Mouse (Mus musculus): Measurements from ENCODE around the gene Wdr83os. TPM values are rescaled to one million over a fixed set of nuclear protein-coding genes. Genes with fewer than 3 reads are reported as not detected.
"Not testable (repeated sequence)": the region's sequence is repeated elsewhere in the genome, so short reads cannot be mapped to it uniquely, and the experiment has no call there.

Gene Wdr83os
- total RNA-seq, 4 experiments from 2014 or later: 51.1 to 64.5 (median 59.6) TPM

GRCm38 (mm10) chr8:85116984-85117383 is 36.4 kb downstream of the Wdr83os start:
- DNase-seq (ENCODE audit: low spot score in 2 of 2): no peak

GRCm38 (mm10) chr8:85119052-85119981 is 38.8 kb downstream of the Wdr83os start:
- peak; percentile 68 to 85 for DNase-seq (ENCODE audit: low spot score in 2 of 2)

DNA sequence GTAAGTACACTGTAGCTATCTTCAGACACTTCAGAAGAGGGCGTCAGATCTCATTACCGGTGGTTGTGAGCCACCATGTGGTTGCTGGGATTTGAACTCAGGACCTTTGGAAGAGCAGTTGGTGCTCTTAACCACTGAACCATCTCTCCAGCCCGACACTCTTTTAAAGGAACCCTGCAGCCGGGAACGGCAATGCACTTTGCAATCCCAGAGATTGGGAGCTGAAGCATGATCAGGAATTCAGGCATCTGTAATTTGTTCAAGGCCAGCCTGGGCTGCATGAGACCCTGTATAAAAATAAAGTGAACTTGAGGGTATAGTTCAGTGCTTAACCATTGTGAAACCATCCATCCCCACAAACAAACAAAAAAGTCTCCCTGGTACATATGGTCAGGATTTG is 39.7 kb downstream of the Wdr83os start:
- not testable (repeated sequence) for DNase-seq (ENCODE audit: low spot score in 2 of 2)

GRCm38 (mm10) chr8:85122995-85123394 is 42.5 kb downstream of the Wdr83os start, which contains the start of gene Zfp791:
Gene Zfp791 (minus strand): TSS chr8:85123095.
- DNase-seq (ENCODE audit: low spot score in 2 of 2): no peak

GRCm38 (mm10) chr8:85123691-85124090 is 43.2 kb downstream of the Wdr83os start:
- DNase-seq (ENCODE audit: low spot score in 2 of 2): no peak

Small RNAs within 50 kb of the gene (microRNA-seq; reads per million reads assigned to microRNA genes)
- 0 to 0.21 reads per million in 2 experiments for gene Gm23388
- 1.3 to 5.7 reads per million in 2 experiments for gene Mir7070

Other genes starting within 250 kb of the Wdr83os start
- gene Gadd45gip1, start 249.2 kb upstream of the Wdr83os start, total RNA-seq (2022): 10 to 100 TPM; 23.3 to 28.4 (median 24.7) TPM
- 10 to 100 TPM; 72.4 to 90.1 (median 79.4) TPM for gene Rad23a, start 240.1 kb upstream of the Wdr83os start, total RNA-seq (2022)
- gene Calr, start 233.8 kb upstream of the Wdr83os start, total RNA-seq (2022): 100 to 1,000 TPM; 333 to 426 (median 383) TPM
- gene Farsa, start 223.8 kb upstream of the Wdr83os start, total RNA-seq (2022): 10 to 100 TPM; 39.6 to 48.5 (median 43.7) TPM
- gene Syce2, start 208.6 kb upstream of the Wdr83os start, total RNA-seq (2022): 1 to 10 TPM; 6.3 to 8.0 (median 6.8) TPM
- gene Gcdh, start 186.8 kb upstream of the Wdr83os start, total RNA-seq (2022): 10 to 100 TPM; 29.8 to 43.0 (median 36.5) TPM
- not detected for gene Klf1, start 178.8 kb upstream of the Wdr83os start, total RNA-seq (2022)
- 10 to 100 TPM in 1 of 4 experiments, 1 to 10 TPM in 3; 5.0 to 12.2 (median 7.1) TPM for gene Dnase2a, start 172.2 kb upstream of the Wdr83os start, total RNA-seq (2022)
- 10 to 100 TPM; 69.1 to 76.7 (median 74.1) TPM for gene Mast1, start 143.4 kb upstream of the Wdr83os start, total RNA-seq (2022)
- 1 to 10 TPM; 1.2 to 1.5 (median 1.3) TPM for gene Rtbdn, start 133.7 kb upstream of the Wdr83os start, total RNA-seq (2022)
- gene Gm49661, start 111.3 kb upstream of the Wdr83os start, total RNA-seq (2022): 1 to 10 TPM in 1 of 4 experiments, not detected in 3; 1.8 TPM
- gene Prdx2, start 111.2 kb upstream of the Wdr83os start, total RNA-seq (2022): 100 to 1,000 TPM; 328 to 384 (median 347) TPM
- 10 to 100 TPM; 45.9 to 60.0 (median 49.6) TPM for gene Rnaseh2a, start 111.0 kb upstream of the Wdr83os start, total RNA-seq (2022)
- 10 to 100 TPM; 39.3 to 88.9 (median 65.7) TPM for gene Junb, start 102.0 kb upstream of the Wdr83os start, total RNA-seq (2022)
- 10 to 100 TPM in 2 of 4 experiments, 1 to 10 TPM in 2; 9.0 to 13.0 (median 10.3) TPM for gene Hook2, start 90.1 kb upstream of the Wdr83os start, total RNA-seq (2022)
- not detected for gene Best2, start 66.2 kb upstream of the Wdr83os start, total RNA-seq (2022)
- 100 to 1,000 TPM; 126 to 130 (median 127) TPM for gene Asna1, start 55.5 kb upstream of the Wdr83os start, total RNA-seq (2022)
- 100 to 1,000 TPM; 100 to 127 (median 115) TPM for gene Trir, start 53.9 kb upstream of the Wdr83os start, total RNA-seq (2022)
- gene Tnpo2, start 43.8 kb upstream of the Wdr83os start, total RNA-seq (2022): 100 to 1,000 TPM; 134 to 186 (median 156) TPM
- 10 to 100 TPM; 20.1 to 22.0 (median 21.1) TPM for gene Fbxw9, start 20.7 kb upstream of the Wdr83os start, total RNA-seq (2022)
- gene Gm5741, start 12.8 kb upstream of the Wdr83os start, total RNA-seq (2022): not detected
- gene Dhps, start 9.0 kb upstream of the Wdr83os start, total RNA-seq (2022): 10 to 100 TPM; 63.5 to 75.3 (median 64.9) TPM
- gene Wdr83, start 566 bp downstream of the Wdr83os start, total RNA-seq (2022): 10 to 100 TPM; 20.0 to 35.2 (median 26.5) TPM
- gene Man2b1, start 2.5 kb downstream of the Wdr83os start, total RNA-seq (2022): 10 to 100 TPM; 33.3 to 74.2 (median 49.2) TPM
- gene Zfp791, start 42.4 kb downstream of the Wdr83os start, total RNA-seq (2022): 10 to 100 TPM in 1 of 4 experiments, 1 to 10 TPM in 3; 6.5 to 10.2 (median 8.2) TPM
- not detected for gene Cks1brt, start 71.2 kb downstream of the Wdr83os start, total RNA-seq (2022)
- not detected for gene Olfr371, start 145.2 kb downstream of the Wdr83os start, total RNA-seq (2022)
- 10 to 100 TPM; 25.7 to 30.9 (median 28.3) TPM for gene Orc6, start 218.9 kb downstream of the Wdr83os start, total RNA-seq (2022)
- 100 to 1,000 TPM; 121 to 134 (median 127) TPM for gene Vps35, start 219.1 kb downstream of the Wdr83os start, total RNA-seq (2022)

All from left cerebral cortex, adult 8-10 months (tissue).